Mouse (Mus musculus) limb, embryonic 10.5 days (tissue): Measurements from ENCODE around the gene Cul9. TPM values are rescaled to one million over a fixed set of nuclear protein-coding genes. Genes with fewer than 3 reads are reported as not detected.

Experiments
- DNase-seq: peaks from one replicate; pipeline ENCODE4 v3.0.0-alpha.2; 2017; ENCODE audit warnings: low spot score
- H3K27ac ChIP-seq: fragments of 300-500 bp; sonication (generic); 2 replicates; pipeline ENCODE4 v1.5.1; 2016; ENCODE audit warnings: mild to moderate bottlenecking
- H3K27me3 ChIP-seq: fragments of 300-500 bp; sonication (generic); 2 replicates; pipeline ENCODE4 v1.6.1; 2016; ENCODE audit warnings: low read depth, mild to moderate bottlenecking; ENCODE audit not compliant: poor library complexity, severe bottlenecking
- H3K36me3 ChIP-seq: fragments of 300-500 bp; sonication (generic); 2 replicates; pipeline ENCODE4 v1.6.1; 2016; ENCODE audit warnings: mild to moderate bottlenecking, moderate library complexity
- H3K4me1 ChIP-seq: fragments of 300-500 bp; sonication (generic); 2 replicates; pipeline ENCODE4 v1.6.1; 2016
- H3K4me3 ChIP-seq: fragments of 300-500 bp; sonication (generic); 2 replicates; pipeline ENCODE4 v1.5.1; 2016; ENCODE audit warnings: mild to moderate bottlenecking, moderate library complexity
- H3K9me3 ChIP-seq: fragments of 300-500 bp; sonication (generic); replicated peaks from 2 replicates; pipeline ENCODE4 v1.6.1; 2016; ENCODE audit warnings: mild to moderate bottlenecking
- WGBS: fragments of 180-500 bp; shearing (Covaris S2); methylation state at CpG from one replicate; pipeline ENCODE4 v1.1.7; 2016; 5-methylcytosine and 5-hydroxymethylcytosine counted together
- polyA plus RNA-seq: library from polyadenylated mRNA; unstranded; fragments of >200 nt; fragmentation: Nextera tagmentation; extraction: Ambion mirVana; gene quantifications from 2 replicates; pipeline ENCODE4 v1.2.1, GENCODE M21; 2016

Gene Cul9
- polyA plus RNA-seq, 1 experiment from 2014 or later: 5.6 TPM

DNA sequence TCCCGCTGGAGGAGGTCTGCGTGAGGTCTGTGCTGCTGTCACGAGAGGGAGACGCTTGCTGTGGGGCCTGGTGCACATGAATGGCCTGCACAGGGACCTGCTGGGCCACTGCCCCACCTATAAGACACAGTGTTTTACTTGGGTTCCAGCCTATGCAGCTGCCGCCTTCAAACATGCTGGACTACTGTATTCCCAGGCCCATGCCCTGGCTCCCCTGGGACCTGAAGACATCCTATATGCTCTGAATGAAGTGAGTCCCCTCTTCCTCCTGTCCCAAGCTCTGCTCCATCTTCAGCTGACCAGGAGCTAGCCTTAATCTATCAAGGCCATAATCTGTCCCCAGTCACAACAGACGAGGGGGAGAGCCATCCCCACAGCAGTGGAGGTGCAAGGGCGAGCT, 4.7 kb upstream of the Cul9 start:
- Histone ChIP-seq H3K27me3 (peaks cover 22% of the 10 kb centered on the region), H3K9me3 (no peaks in the 10 kb centered on the region), H3K27ac (no peak overlapping the region), H3K4me1 (peaks cover 62% of the 10 kb centered on the region), H3K36me3 (peaks cover 50% of the 10 kb centered on the region), H3K4me3 (no peak overlapping the region)
- no peak for DNase-seq
- 92% methylated on average over 7 of the region's 7 CpGs for WGBS

GRCm38 (mm10) chr17:46549642-46550041, 3.5 kb upstream of the Cul9 start:
- 90% methylated on average over 9 of the region's 9 CpGs for WGBS
- Histone ChIP-seq H3K36me3 (peaks cover 50% of the 10 kb centered on the region), H3K4me1 (peaks cover 61% of the 10 kb centered on the region), H3K9me3 (no peaks in the 10 kb centered on the region), H3K27ac (no peak overlapping the region), H3K27me3 (peaks cover 34% of the 10 kb centered on the region), H3K4me3 (no peak overlapping the region)
- DNase-seq: no peak

GRCm38 (mm10) chr17:46549193-46549592, 3.0 kb upstream of the Cul9 start:
- Histone ChIP-seq H3K9me3 (no peaks in the 10 kb centered on the region), H3K27ac (no peak overlapping the region), H3K4me1 (peaks cover 57% of the 10 kb centered on the region), H3K27me3 (peaks cover 34% of the 10 kb centered on the region), H3K4me3 (no peak overlapping the region), H3K36me3 (peaks cover 50% of the 10 kb centered on the region)
- WGBS: 25% methylated on average over 8 of the region's 8 CpGs
- DNase-seq: peak; percentile 82

DNA sequence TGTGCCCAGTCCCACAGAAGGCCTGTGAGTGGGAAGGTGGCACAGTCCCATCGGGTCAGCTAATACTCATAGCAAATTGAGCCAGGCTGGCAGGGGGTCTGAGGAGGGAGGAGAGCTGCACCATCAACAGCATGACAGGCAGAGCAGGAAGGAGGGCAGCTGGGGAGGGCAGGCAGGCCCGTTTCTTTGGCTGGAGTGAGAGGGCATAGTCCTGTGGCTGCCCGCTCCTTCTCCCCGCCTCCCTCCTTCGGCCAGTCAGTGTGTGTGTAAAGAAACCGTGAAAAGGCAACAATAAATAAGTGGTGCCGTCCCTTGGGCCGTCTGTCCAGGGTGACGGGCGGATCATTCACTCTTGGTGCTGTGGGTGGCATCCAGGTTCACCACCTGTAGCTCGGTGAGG, 2.6 kb upstream of the Cul9 start:
- peaks cover 34% of the 10 kb centered on the region for H3K27me3 ChIP-seq
- WGBS: 66% methylated on average over 11 of the region's 11 CpGs
- H3K4me3 ChIP-seq: no peak overlapping the region
- peaks cover 52% of the 10 kb centered on the region for H3K4me1 ChIP-seq
- no peaks in the 10 kb centered on the region for H3K9me3 ChIP-seq
- no peak for DNase-seq
- peaks cover 50% of the 10 kb centered on the region for H3K36me3 ChIP-seq
- no peak overlapping the region for H3K27ac ChIP-seq

DNA sequence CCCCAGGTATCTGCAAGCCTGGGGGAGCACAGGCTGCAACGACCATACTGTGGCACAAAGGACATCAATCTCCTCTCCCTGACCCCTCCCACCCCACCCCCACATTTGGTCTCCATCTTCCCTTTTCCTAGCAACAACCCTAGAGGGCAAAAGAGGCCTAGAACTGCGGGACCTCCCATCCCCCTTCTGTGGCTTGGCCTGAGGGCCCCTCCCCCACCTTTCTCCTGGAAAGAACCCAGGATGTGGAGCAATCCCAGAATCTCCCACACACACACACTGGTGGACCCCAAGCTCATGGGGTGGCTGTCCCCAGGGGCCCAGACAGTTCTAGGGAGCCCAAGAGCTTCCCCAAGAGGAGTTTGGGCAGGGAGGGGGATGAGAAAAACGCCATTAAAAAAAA, 1.7 kb upstream of the Cul9 start:
- Histone ChIP-seq H3K36me3 (peaks cover 50% of the 10 kb centered on the region), H3K4me1 (peaks cover 44% of the 10 kb centered on the region), H3K27ac (0 out of 2 replicates have a peak overlapping the region, but pooled peaks have one; percentile 25), H3K27me3 (peaks cover 34% of the 10 kb centered on the region), H3K4me3 (no peak overlapping the region), H3K9me3 (no peaks in the 10 kb centered on the region)
- DNase-seq: no peak
- 12% methylated on average over 3 of the region's 3 CpGs for WGBS

- Histone ChIP-seq H3K4me3 (peak overlapping the region; percentile 65), H3K9me3 (no peaks in the 10 kb centered on the region), H3K4me1 (peaks cover 36% of the 10 kb centered on the region), H3K27me3 (peaks cover 34% of the 10 kb centered on the region), H3K27ac (no peak overlapping the region), H3K36me3 (peaks cover 43% of the 10 kb centered on the region)
- WGBS: 6% methylated on average over 8 of the region's 8 CpGs
- DNase-seq: no peak
Observed at GRCm38 (mm10) chr17:46546995-46547394, 807 bp upstream of the Cul9 start.

GRCm38 (mm10) chr17:46546591-46546990, 403 bp upstream of the Cul9 start:
- Histone ChIP-seq H3K4me3 (peak overlapping the region; percentile 65), H3K9me3 (no peaks in the 10 kb centered on the region), H3K4me1 (peaks cover 36% of the 10 kb centered on the region), H3K36me3 (peaks cover 39% of the 10 kb centered on the region), H3K27ac (peak overlapping the region; percentile 26; the same call in 1 of the 2 replicates), H3K27me3 (peaks cover 34% of the 10 kb centered on the region)
- WGBS: 5% methylated on average over 7 of the region's 7 CpGs
- no peak for DNase-seq

GRCm38 (mm10) chr17:46543661-46544060, 2.5 kb downstream of the Cul9 start:
- Histone ChIP-seq H3K4me1 (peaks cover 37% of the 10 kb centered on the region), H3K9me3 (no peaks in the 10 kb centered on the region), H3K4me3 (no peak overlapping the region), H3K27me3 (peaks cover 42% of the 10 kb centered on the region), H3K36me3 (peaks cover 11% of the 10 kb centered on the region), H3K27ac (no peak overlapping the region)
- DNase-seq: no peak
- WGBS: 90% methylated on average over 12 of the region's 12 CpGs

DNA sequence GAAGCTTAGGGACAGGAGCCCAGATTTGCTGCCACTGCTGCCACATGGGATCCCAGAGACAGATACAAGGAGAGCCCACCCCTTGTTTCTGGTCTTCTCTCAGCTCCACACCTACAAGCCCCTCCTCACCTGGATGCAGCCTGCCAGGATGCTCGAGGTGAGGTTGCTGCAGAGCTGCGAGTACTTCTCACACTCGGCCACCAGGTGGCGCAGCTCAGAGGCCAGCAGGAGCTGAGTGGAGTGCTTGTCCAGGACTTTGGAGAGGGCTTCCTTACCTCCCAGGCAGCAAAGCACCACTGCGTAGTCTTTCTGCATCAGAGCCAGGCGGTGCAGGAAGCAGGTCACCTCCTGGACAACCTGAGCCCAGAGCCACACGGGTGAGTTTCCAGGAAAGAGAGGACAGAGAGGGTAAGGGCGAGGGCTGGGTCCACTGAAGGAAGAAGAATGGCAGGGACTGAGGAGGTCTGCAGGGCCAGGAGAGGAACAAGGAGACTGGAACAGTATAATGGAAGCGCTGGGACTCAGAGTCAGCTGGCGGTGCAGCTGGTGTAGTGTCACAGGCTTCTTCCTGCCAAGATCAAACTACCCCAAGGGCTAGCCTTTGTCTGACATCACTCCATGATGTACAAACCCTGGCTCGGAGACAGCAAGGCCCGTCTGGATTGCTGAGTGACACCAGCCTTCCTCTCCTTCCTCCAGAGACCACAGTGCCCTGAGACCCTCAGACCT, 20.4 kb downstream of the Cul9 start:
- H3K4me3 ChIP-seq: no peak overlapping the region
- 44% methylated on average over 12 of the region's 12 CpGs for WGBS
- peaks cover 16% of the 10 kb centered on the region for H3K4me1 ChIP-seq
- H3K9me3 ChIP-seq: no peaks in the 10 kb centered on the region
- no peaks in the 10 kb centered on the region for H3K36me3 ChIP-seq
- H3K27me3 ChIP-seq: peaks cover 26% of the 10 kb centered on the region
- H3K27ac ChIP-seq: no peak overlapping the region
- DNase-seq: peak; percentile 93

DNA sequence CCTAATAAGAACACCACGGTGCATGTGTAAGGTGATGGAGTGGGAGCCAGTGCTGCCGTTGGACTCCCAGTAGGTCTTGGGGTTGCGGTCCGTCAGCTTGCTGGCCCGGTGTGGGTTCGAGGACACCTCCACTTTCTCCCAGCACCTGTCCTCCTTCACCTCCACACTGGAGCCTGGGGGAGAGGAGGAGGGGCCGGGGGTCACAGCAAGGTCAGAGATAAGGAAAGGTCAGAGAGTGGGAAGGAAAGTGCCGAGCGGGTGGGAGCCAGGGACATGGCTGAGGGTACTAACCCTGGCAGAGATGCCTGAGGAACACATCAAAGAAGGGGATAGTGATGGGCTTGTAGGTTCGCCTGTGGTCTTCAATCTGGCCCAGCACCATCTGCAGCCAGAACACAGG, 21.1 kb downstream of the Cul9 start:
- H3K4me3 ChIP-seq: no peak overlapping the region
- 78% methylated on average over 10 of the region's 10 CpGs for WGBS

DNA sequence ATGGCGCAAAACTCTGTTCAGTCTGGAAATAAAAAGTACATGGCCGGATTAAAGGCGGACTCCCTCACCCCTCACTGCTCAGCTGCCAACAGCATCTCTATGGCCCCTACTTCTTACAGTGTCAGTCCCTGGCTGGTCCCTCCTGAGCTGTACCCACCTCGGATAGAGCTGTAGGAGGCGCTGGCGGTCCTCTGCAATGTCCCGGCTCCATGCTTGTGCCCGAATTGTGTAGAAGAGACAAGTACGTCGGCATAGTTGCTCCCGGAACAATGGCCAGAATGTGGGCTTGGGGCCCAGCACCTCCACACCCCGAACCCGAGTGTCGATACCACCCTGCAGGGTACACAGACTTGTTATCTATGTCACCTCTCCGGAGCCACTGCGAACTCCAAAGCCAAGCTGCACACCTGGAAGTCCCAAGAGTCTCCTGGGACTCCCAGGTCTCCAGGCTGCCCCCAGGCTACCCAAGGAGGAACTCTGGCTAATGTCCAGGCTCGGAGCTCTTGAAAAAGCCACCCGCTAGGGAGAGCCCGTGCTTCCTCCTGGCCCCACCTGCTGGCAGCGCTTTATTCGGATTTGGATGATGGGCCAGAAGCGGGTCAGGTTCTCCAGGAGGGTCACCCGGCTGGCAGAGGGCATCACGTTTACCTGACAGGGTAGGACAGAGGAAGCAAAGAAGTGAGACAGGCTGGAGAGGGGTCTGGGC, 24.1 kb downstream of the Cul9 start:
- Histone ChIP-seq H3K4me1 (peaks cover 29% of the 10 kb centered on the region), H3K4me3 (no peak overlapping the region), H3K9me3 (no peaks in the 10 kb centered on the region), H3K27ac (no peak overlapping the region), H3K36me3 (no peaks in the 10 kb centered on the region), H3K27me3 (peaks cover 46% of the 10 kb centered on the region)
- WGBS: 36% methylated on average over 24 of the region's 24 CpGs
- DNase-seq: no peak

More for the DNA sequence above, 21.1 kb downstream of the Cul9 start:
- Histone ChIP-seq H3K9me3 (no peaks in the 10 kb centered on the region), H3K36me3 (no peaks in the 10 kb centered on the region), H3K4me1 (peaks cover 23% of the 10 kb centered on the region), H3K27me3 (peaks cover 33% of the 10 kb centered on the region), H3K27ac (no peak overlapping the region)
- no peak for DNase-seq

DNA sequence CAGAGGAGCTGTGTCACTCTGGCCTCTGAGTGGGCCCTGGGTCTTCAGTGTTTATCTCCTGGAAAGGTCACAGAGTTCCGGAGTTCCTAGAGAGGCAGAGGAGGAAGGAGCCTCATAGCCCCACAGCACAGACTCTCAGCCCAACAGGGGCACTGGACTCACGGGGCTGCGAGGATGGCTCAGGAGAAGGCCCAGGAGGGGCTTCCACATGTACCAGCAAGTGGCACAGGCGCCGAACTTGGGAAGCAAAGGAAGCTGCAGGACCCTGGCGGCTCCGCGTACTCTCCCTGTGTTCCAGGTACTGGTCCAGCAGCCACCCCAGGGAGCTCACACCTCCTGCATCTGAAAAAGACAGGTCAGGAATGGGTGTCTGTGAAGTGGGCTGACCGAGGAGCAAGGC, 25.0 kb downstream of the Cul9 start:
- Histone ChIP-seq H3K27ac (peak overlapping the region; percentile 59; the same call in 1 of the 2 replicates), H3K4me3 (peak overlapping the region; percentile 41; the same call in 1 of the 2 replicates), H3K9me3 (no peaks in the 10 kb centered on the region), H3K4me1 (peaks cover 25% of the 10 kb centered on the region), H3K36me3 (no peaks in the 10 kb centered on the region), H3K27me3 (peaks cover 46% of the 10 kb centered on the region)
- DNase-seq: no peak
- WGBS: 78% methylated on average over 9 of the region's 9 CpGs

- DNase-seq: no peak
- WGBS: 47% methylated on average over 25 of the region's 25 CpGs
- Histone ChIP-seq H3K4me3 (peak overlapping the region; percentile 41), H3K4me1 (peaks cover 24% of the 10 kb centered on the region), H3K27me3 (peaks cover 46% of the 10 kb centered on the region), H3K9me3 (no peaks in the 10 kb centered on the region), H3K36me3 (no peaks in the 10 kb centered on the region), H3K27ac (peak overlapping the region; percentile 59)
Observed at GRCm38 (mm10) chr17:46520385-46520979, 25.7 kb downstream of the Cul9 start.
